Mouse (Mus musculus) left cerebral cortex, postnatal 4 days (tissue): Measurements from ENCODE around the gene Hacd2. TPM values are rescaled to one million over a fixed set of nuclear protein-coding genes. Genes with fewer than 3 reads are reported as not detected.

ENCODE experiments used
- DNase-seq: peaks from one replicate; pipeline ENCODE4 v3.0.0-alpha.2; 2022
- intact Hi-C: fragments of 180-260 bp; cut with DNase I; formaldehyde crosslinking; loops from one replicate; pipeline ENCODE4 v1.15.1; 2025
- total RNA-seq, 2 experiments: library from RNA; stranded (reverse); gene quantifications; 2 replicates each; pipeline ENCODE4 v1.2.3; 2021

Hacd2 gene
- total RNA-seq, 2 experiments from 2014 or later, result 19.9 to 23.3 TPM

GRCm38 (mm10) chr16:35110410-35111142 lies 88.3 kb downstream of the Hacd2 start:
- DNase-seq, result peak; percentile 88
- intact Hi-C loops, result loop anchor here (2.0 kb wide), 1 partner anchor 160 kb away; no protein-coding TSS in a partner anchor

GRCm38 (mm10) chr16:35111143-35111620 lies 89.0 kb downstream of the Hacd2 start:
- intact Hi-C loops, result loop anchor here (2.0 kb wide), 1 partner anchor 160 kb away; no protein-coding TSS in a partner anchor

GRCm38 (mm10) chr16:35113496-35113895 lies 91.3 kb downstream of the Hacd2 start:
- intact Hi-C loops, result no loop called here
- no peak for DNase-seq

More at GRCm38 (mm10) chr16:35111143-35111620, 89.0 kb downstream of the Hacd2 start:
- peak; percentile 48 for DNase-seq

- no peak for DNase-seq
- intact Hi-C loops, result no loop called here
These were observed 94.2 kb downstream of the Hacd2 start for GRCm38 (mm10) chr16:35116328-35116956.

GRCm38 (mm10) chr16:35117436-35117835 lies 95.2 kb downstream of the Hacd2 start:
- DNase-seq, result no peak
- intact Hi-C loops, result no loop called here

GRCm38 (mm10) chr16:35120603-35121002 lies 98.4 kb downstream of the Hacd2 start:
- no peak for DNase-seq
- intact Hi-C loops, result no loop called here

GRCm38 (mm10) chr16:35127270-35127669 lies 105.0 kb downstream of the Hacd2 start:
- DNase-seq, result no peak
- intact Hi-C loops, result no loop called here

- intact Hi-C loops, result no loop called here
- no peak for DNase-seq
These were observed 107.9 kb downstream of the Hacd2 start for GRCm38 (mm10) chr16:35130172-35130571.

- peak; percentile 65 for DNase-seq
- intact Hi-C loops, result no loop called here
These were observed 117.2 kb downstream of the Hacd2 start for GRCm38 (mm10) chr16:35139416-35139815.

- intact Hi-C loops, result no loop called here
- peak; percentile 73 for DNase-seq
These were observed 117.8 kb downstream of the Hacd2 start for GRCm38 (mm10) chr16:35139873-35140619.

- intact Hi-C loops, result no loop called here
- no peak for DNase-seq
These were observed 118.4 kb downstream of the Hacd2 start for GRCm38 (mm10) chr16:35140620-35140975.

GRCm38 (mm10) chr16:35141839-35142238 lies 119.6 kb downstream of the Hacd2 start:
- DNase-seq, result no peak
- intact Hi-C loops, result no loop called here

GRCm38 (mm10) chr16:35146153-35146552 lies 123.9 kb downstream of the Hacd2 start:
- no peak for DNase-seq
- intact Hi-C loops, result no loop called here

- DNase-seq, result no peak
- intact Hi-C loops, result no loop called here
These were observed 131.0 kb downstream of the Hacd2 start for GRCm38 (mm10) chr16:35153146-35153755.

GRCm38 (mm10) chr16:35154245-35154640 lies 132.0 kb downstream of the Hacd2 start:
- DNase-seq, result peak; percentile 68
- intact Hi-C loops, result loop anchor here (2.0 kb wide), 1 partner anchor 117 kb away; no protein-coding TSS in a partner anchor

- intact Hi-C loops, result loop anchor here (2.0 kb wide), 1 partner anchor 116 kb away; no protein-coding TSS in a partner anchor
- DNase-seq, result peak; percentile 51
These were observed 132.6 kb downstream of the Hacd2 start, which contains the start of gene Adcy5 for GRCm38 (mm10) chr16:35154641-35155390. Gene Adcy5, plus strand, starts transcription at chr16:35154877.

- peak; percentile 64 for DNase-seq
- intact Hi-C loops, result loop anchor here (2.0 kb wide), 1 partner anchor 115 kb away; no protein-coding TSS in a partner anchor
These were observed 133.4 kb downstream of the Hacd2 start for GRCm38 (mm10) chr16:35155391-35156305.

- DNase-seq, result peak; percentile 69
- intact Hi-C loops, result no loop called here
These were observed 134.1 kb downstream of the Hacd2 start for GRCm38 (mm10) chr16:35156306-35156695.

- intact Hi-C loops, result no loop called here
- no peak for DNase-seq
These were observed 134.6 kb downstream of the Hacd2 start for GRCm38 (mm10) chr16:35156832-35157231.
